Mouse (Mus musculus): ENCODE results near the gene Ppp4c. TPM values are rescaled to one million over a fixed set of nuclear protein-coding genes. Genes with fewer than 3 reads are reported as not detected.

Gene Ppp4c
- polyA plus RNA-seq, 1 experiment from 2014 or later = 232 TPM

DNA sequence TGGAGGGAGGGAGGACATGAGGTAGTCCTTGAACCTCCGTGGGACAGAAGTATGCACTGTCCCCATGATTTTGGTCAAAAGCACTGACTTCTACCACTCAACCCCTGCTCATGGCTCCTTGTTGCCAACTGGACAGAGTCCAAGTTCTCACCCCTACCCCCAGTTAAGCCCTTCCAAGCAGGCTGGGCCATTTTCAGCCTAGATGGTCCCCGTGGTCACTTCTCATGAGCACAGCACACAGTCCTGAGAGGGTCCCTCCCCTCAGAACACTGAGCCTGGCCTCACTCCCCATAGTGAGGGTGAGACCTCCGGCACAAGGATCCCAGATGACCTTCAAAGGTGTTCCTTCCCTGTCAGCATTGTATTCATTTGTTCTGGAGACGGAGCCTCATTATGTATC lies 3.2 kb downstream of the Ppp4c start:
- H3K36me3 ChIP-seq (ENCODE audit: control insufficient read depth, insufficient read depth, low read length) = peaks cover 54% of the 10 kb centered on the region

DNA sequence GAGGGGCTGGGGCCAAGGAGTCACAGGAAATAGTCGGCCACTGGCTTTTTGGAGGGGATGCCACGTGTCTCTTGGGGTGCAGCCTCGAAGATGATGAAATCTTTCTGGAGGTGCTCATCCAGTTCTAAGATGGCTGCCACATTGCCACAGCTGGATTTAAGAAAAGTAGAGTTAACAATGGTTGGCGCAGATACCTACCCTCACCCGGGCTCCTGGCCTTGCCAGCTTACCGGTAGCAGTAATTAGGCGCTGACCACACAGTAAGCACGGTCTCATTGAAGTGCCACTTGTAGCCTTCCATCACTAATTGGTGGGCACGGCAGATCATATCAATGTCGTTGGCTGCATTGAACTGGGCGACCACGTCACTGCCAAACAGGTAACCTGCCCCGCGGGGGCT lies 6.2 kb downstream of the Ppp4c start:
- Histone ChIP-seq H3K27ac (ENCODE audit: low read length) (no peak overlapping the region), H3K36me3 (ENCODE audit: control insufficient read depth, insufficient read depth, low read length) (peaks cover 60% of the 10 kb centered on the region), H3K4me1 (replicated peaks; ENCODE audit: control insufficient read depth, insufficient read depth, low read length) (peaks cover 12% of the 10 kb centered on the region), H3K27me3 (ENCODE audit: control insufficient read depth, insufficient read depth, low read depth, low read length) (no peaks in the 10 kb centered on the region), H3K4me2 (ENCODE audit: low read depth, low read length) (no peak overlapping the region), H3K9me3 (ENCODE audit: control insufficient read depth, low read length) (no peaks in the 10 kb centered on the region), H3K9ac (ENCODE audit: low read length) (no peak overlapping the region), H3K4me3 (ENCODE audit: low read length) (no peak overlapping the region)
- WGBS = 90% methylated on average over 14 of the region's 14 CpGs
- no peak for ATAC-seq (ENCODE audit: low read depth)

More for the DNA sequence above, 3.2 kb downstream of the Ppp4c start:
- H3K4me3 ChIP-seq (ENCODE audit: low read length) = no peak overlapping the region
- ATAC-seq (ENCODE audit: low read depth) = no peak
- H3K4me2 ChIP-seq (ENCODE audit: low read depth, low read length) = no peak overlapping the region
- no peak overlapping the region for H3K9ac ChIP-seq (ENCODE audit: low read length)
- H3K27ac ChIP-seq (ENCODE audit: low read length) = no peak overlapping the region
- no peaks in the 10 kb centered on the region for H3K9me3 ChIP-seq (ENCODE audit: control insufficient read depth, low read length)
- peaks cover 13% of the 10 kb centered on the region for H3K4me1 ChIP-seq (replicated peaks; ENCODE audit: control insufficient read depth, insufficient read depth, low read length)
- WGBS = 86% methylated on average over 4 of the region's 4 CpGs
- no peaks in the 10 kb centered on the region for H3K27me3 ChIP-seq (ENCODE audit: control insufficient read depth, insufficient read depth, low read depth, low read length)

DNA sequence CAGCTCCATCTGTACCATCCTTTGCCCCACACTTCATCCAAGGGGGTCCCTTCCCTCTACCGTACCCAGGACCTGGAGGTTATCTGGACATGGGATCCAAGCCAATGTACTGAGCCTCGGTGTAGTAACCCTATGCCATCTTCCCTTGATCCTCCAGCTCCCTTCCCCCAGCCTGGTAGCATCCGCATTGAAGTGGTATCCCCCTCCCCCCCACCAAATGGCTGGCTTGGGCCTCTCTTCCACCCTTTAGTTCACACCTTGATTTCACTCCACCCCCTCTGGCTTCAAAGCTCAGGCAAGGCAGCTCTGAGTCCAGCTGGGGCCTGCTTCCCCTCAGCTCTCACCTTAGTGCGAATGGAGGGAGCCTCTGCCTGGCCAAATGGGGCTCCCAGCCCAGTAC lies 7.2 kb downstream of the Ppp4c start:
- no peak overlapping the region for H3K9ac ChIP-seq (ENCODE audit: low read length)
- 69% methylated on average over 4 of the region's 4 CpGs for WGBS
- peaks cover 11% of the 10 kb centered on the region for H3K4me1 ChIP-seq (replicated peaks; ENCODE audit: control insufficient read depth, insufficient read depth, low read length)
- H3K4me2 ChIP-seq (ENCODE audit: low read depth, low read length) = no peak overlapping the region
- H3K27ac ChIP-seq (ENCODE audit: low read length) = no peak overlapping the region
- H3K36me3 ChIP-seq (ENCODE audit: control insufficient read depth, insufficient read depth, low read length) = peaks cover 58% of the 10 kb centered on the region
- no peak for ATAC-seq (ENCODE audit: low read depth)
- no peak overlapping the region for H3K4me3 ChIP-seq (ENCODE audit: low read length)
- no peaks in the 10 kb centered on the region for H3K27me3 ChIP-seq (ENCODE audit: control insufficient read depth, insufficient read depth, low read depth, low read length)
- no peaks in the 10 kb centered on the region for H3K9me3 ChIP-seq (ENCODE audit: control insufficient read depth, low read length)

DNA sequence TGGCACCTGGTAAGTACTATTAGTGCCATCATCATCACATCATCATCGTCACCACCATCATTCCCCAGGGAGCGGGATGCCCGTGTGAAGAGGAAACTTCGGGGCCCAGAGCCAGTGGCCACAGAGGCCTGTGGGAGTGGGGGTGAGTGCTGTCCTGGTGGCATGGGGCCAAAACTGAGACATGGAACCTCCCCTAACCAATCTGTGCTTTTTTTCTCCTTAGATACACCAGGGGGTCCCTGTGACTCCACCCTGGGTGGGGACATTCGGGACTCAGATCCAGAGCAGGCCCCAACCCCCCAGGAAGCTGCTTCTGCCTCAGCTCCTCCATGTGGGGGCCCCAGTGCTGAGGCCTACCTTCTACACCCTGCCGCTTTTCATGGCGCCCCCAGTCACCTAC lies 7.8 kb downstream of the Ppp4c start:
- H3K36me3 ChIP-seq (ENCODE audit: control insufficient read depth, insufficient read depth, low read length) = peaks cover 54% of the 10 kb centered on the region
- ATAC-seq (ENCODE audit: low read depth) = no peak
- H3K27me3 ChIP-seq (ENCODE audit: control insufficient read depth, insufficient read depth, low read depth, low read length) = no peaks in the 10 kb centered on the region
- WGBS = 75% methylated on average over 7 of the region's 7 CpGs
- no peak overlapping the region for H3K9ac ChIP-seq (ENCODE audit: low read length)
- H3K4me3 ChIP-seq (ENCODE audit: low read length) = no peak overlapping the region
- H3K27ac ChIP-seq (ENCODE audit: low read length) = no peak overlapping the region
- H3K4me1 ChIP-seq (replicated peaks; ENCODE audit: control insufficient read depth, insufficient read depth, low read length) = peaks cover 17% of the 10 kb centered on the region
- H3K4me2 ChIP-seq (ENCODE audit: low read depth, low read length) = no peak overlapping the region
- H3K9me3 ChIP-seq (ENCODE audit: control insufficient read depth, low read length) = no peaks in the 10 kb centered on the region

DNA sequence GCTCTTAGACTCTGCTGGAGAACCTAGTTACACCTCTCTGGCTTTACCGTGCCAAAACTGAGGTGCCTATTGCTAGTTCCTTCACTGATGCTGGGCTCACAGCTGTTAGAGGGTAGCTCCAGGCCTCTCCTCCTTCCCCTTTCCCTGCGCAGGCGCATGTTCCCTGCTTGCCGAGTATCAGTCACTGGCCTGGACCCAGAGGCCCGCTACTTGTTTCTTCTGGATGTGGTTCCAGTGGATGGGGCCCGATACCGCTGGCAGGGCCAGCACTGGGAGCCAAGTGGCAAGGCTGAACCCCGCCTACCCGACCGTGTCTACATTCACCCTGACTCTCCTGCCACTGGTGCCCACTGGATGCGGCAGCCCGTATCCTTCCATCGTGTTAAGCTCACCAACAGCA lies 9.6 kb downstream of the Ppp4c start:
- no peak overlapping the region for H3K27ac ChIP-seq (ENCODE audit: low read length)
- 76% methylated on average over 13 of the region's 13 CpGs for WGBS

DNA sequence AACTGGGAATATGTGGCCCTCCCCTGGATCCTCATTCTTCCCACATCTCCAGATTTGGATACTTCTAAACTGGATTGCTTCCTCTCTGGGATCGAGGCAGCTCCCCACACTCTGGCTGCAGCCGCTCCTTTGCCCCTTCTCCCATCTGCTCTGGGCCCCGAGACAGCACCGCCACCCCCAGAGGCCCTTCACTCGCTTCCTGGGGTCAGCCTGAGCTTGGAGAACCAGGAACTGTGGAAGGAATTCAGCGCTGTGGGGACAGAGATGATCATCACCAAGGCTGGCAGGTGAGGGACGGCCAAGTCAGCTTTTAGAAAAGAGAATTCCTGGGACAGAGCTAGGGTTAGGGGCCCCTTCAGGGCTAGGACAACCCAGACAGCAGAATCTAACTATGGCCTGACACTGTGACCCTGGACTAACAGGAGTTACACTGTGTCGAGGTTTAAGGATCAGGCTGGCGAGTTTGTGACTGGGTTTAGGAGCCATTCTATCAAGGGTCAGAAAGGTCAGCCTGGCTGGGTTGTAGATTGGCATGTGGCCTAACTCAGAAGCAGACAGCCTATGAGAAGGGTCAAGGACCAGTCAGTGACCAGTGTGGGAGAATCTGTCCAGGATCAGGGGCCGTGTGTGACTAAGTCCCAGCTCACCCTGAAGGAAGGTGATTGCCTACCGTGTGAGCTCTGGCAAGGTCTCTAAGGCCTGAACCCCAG lies 10.5 kb downstream of the Ppp4c start:
- Histone ChIP-seq H3K36me3 (ENCODE audit: control insufficient read depth, insufficient read depth, low read length) (peaks cover 34% of the 10 kb centered on the region), H3K9me3 (ENCODE audit: control insufficient read depth, low read length) (no peaks in the 10 kb centered on the region), H3K27ac (ENCODE audit: low read length) (no peak overlapping the region), H3K4me2 (ENCODE audit: low read depth, low read length) (no peak overlapping the region), H3K9ac (ENCODE audit: low read length) (peak overlapping the region; percentile 69; the same call in 1 of the 2 replicates), H3K4me3 (ENCODE audit: low read length) (no peak overlapping the region), H3K4me1 (replicated peaks; ENCODE audit: control insufficient read depth, insufficient read depth, low read length) (peaks cover 28% of the 10 kb centered on the region), H3K27me3 (ENCODE audit: control insufficient read depth, insufficient read depth, low read depth, low read length) (no peaks in the 10 kb centered on the region)
- ATAC-seq (ENCODE audit: low read depth) = no peak
- 39% methylated on average over 11 of the region's 11 CpGs for WGBS

More for the DNA sequence above, 9.6 kb downstream of the Ppp4c start:
- H3K4me2 ChIP-seq (ENCODE audit: low read depth, low read length) = no peak overlapping the region
- H3K9ac ChIP-seq (ENCODE audit: low read length) = no peak overlapping the region
- H3K27me3 ChIP-seq (ENCODE audit: control insufficient read depth, insufficient read depth, low read depth, low read length) = no peaks in the 10 kb centered on the region
- no peak for ATAC-seq (ENCODE audit: low read depth)
- peaks cover 43% of the 10 kb centered on the region for H3K36me3 ChIP-seq (ENCODE audit: control insufficient read depth, insufficient read depth, low read length)
- no peaks in the 10 kb centered on the region for H3K9me3 ChIP-seq (ENCODE audit: control insufficient read depth, low read length)
- H3K4me3 ChIP-seq (ENCODE audit: low read length) = no peak overlapping the region
- peaks cover 23% of the 10 kb centered on the region for H3K4me1 ChIP-seq (replicated peaks; ENCODE audit: control insufficient read depth, insufficient read depth, low read length)

DNA sequence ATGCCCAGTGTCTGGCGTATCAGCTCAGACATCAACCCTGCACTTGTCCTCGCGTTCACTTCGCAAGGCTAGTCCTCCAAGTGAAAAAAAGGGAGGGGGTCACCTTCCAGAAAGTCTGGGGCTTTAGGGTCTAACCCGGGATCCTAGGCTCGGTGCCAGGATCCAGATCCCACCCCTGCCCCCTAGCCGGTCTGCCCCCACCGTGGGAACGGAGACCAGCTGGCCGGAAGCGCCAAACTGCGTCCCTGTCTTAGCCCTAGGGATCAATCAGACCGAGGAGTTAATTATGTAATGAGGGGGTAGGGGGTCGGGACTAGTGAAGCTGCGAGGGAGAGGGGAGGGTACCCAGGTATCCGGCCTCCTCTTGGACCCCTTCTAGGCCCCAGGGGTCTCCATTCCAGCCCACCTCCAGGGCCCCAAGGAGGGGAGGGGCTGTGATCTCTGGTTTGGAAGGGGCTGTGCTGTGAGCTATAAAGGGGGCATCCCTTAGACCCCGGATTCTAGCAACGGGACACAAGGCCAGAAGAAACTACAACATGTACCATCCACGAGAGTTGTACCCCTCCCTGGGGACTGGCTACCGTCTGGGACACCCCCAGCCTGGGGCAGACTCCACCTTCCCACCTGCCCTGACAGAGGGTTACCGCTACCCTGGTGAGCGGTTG lies 11.2 kb downstream of the Ppp4c start, which contains the start of gene Tbx6:
Tbx6 (plus strand) TSS at position 513 of the 665 bp plus-strand sequence.
- peaks cover 28% of the 10 kb centered on the region for H3K36me3 ChIP-seq (ENCODE audit: control insufficient read depth, insufficient read depth, low read length)

DNA sequence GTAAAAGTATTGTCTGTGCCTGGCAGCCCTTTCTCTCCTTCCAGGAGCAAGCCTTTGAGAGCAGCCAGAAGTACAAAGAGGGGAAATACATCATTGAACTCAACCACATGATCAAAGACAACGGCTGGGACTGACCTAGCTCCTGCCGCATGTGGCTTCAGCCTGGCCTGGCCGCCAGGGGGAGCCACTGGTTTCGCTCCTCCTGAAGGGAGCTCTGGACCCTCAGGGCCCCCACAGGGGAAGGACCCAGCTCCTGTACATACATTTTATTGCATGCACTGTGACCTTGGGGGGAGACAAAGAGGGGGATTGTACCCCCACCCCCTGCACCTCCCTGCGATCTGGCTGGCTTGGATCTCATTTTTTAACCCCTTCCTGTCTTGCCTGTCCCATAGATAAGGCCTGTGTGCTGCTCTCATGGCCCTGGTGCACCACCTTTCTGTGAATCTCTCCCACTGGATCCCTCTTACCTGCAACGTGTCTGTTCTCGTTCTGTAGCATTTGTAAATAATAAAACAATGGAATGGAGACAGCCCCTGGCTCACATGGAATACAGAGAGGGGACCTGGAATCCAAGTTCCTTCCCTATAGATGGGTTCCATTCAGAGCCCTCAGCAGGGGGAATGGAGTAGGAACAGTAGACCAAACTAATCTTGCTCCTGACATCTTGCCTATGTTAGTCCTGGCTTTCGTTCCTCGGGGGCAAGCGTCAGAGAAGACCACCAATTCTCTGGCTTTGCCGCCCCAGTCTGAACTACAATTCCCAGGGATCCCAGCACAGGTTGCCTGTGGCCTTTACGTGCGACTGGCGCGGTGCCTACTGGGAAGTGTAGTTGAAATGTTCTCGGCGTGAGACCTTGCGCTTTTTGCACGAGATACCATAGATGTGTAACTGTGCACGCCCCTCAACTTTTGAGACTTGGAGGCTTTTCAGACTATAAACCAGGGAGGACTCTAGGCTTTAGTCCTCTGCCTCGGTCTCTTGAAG lies 12.0 kb downstream of the Ppp4c start:
- no peaks in the 10 kb centered on the region for H3K9me3 ChIP-seq (ENCODE audit: control insufficient read depth, low read length)

More for the DNA sequence above, 11.2 kb downstream of the Ppp4c start, which contains the start of gene Tbx6:
- Histone ChIP-seq H3K27me3 (ENCODE audit: control insufficient read depth, insufficient read depth, low read depth, low read length) (no peaks in the 10 kb centered on the region), H3K4me2 (ENCODE audit: low read depth, low read length) (peak within 1 kb of the TSS; percentile 93), H3K9ac (ENCODE audit: low read length) (peak within 1 kb of the TSS; percentile 69), H3K27ac (ENCODE audit: low read length) (no peak within 1 kb of the TSS), H3K4me3 (ENCODE audit: low read length) (peak within 1 kb of the TSS; percentile 52), H3K9me3 (ENCODE audit: control insufficient read depth, low read length) (no peaks in the 10 kb centered on the region), H3K4me1 (replicated peaks; ENCODE audit: control insufficient read depth, insufficient read depth, low read length) (peaks cover 30% of the 10 kb centered on the region)
- 7% methylated on average over 22 of the region's 22 CpGs for WGBS
- ATAC-seq (ENCODE audit: low read depth) = peak; percentile 1; the same call in 1 of the 2 replicates

More for the DNA sequence above, 12.0 kb downstream of the Ppp4c start:
- peak; percentile 59 for ATAC-seq (ENCODE audit: low read depth)
- H3K36me3 ChIP-seq (ENCODE audit: control insufficient read depth, insufficient read depth, low read length) = peaks cover 23% of the 10 kb centered on the region
- H3K27me3 ChIP-seq (ENCODE audit: control insufficient read depth, insufficient read depth, low read depth, low read length) = no peaks in the 10 kb centered on the region
- WGBS = 0% methylated on average over 21 of the region's 21 CpGs
- peaks cover 37% of the 10 kb centered on the region for H3K4me1 ChIP-seq (replicated peaks; ENCODE audit: control insufficient read depth, insufficient read depth, low read length)
- H3K4me2 ChIP-seq (ENCODE audit: low read depth, low read length) = peak overlapping the region; percentile 93
- H3K9ac ChIP-seq (ENCODE audit: low read length) = peak overlapping the region; percentile 69
- peak overlapping the region; percentile 52 for H3K4me3 ChIP-seq (ENCODE audit: low read length)
- peak overlapping the region; percentile 63 for H3K27ac ChIP-seq (ENCODE audit: low read length)

Data from lung, embryonic 16.5 days (tissue).